Mouse (Mus musculus) ovary, postnatal 14 days (tissue): Measurements from ENCODE around the gene Crispld2.

Experiments
- DNase-seq: peaks from one replicate; pipeline ENCODE4 v3.0.0; 2022; ENCODE audit warnings: low spot score

The Crispld2 gene

GRCm38 (mm10) chr8:119992249-119992648 lies at the start of gene Crispld2:
TSS of gene Crispld2 (plus strand) at chr8:119992438.
- peak; percentile 73 for DNase-seq

- DNase-seq: no peak
These were observed 48.6 kb upstream of the Crispld2 start for GRCm38 (mm10) chr8:119943616-119944015.

- DNase-seq: peak; percentile 83
These were observed 48.0 kb upstream of the Crispld2 start for GRCm38 (mm10) chr8:119944096-119944811.

GRCm38 (mm10) chr8:119946326-119946865 lies 45.8 kb upstream of the Crispld2 start:
- no peak for DNase-seq

- no peak for DNase-seq
These were observed 44.6 kb upstream of the Crispld2 start for GRCm38 (mm10) chr8:119947653-119948052.

- DNase-seq: no peak
These were observed 43.9 kb upstream of the Crispld2 start for GRCm38 (mm10) chr8:119948340-119948739.

- no peak for DNase-seq
These were observed 40.0 kb upstream of the Crispld2 start for GRCm38 (mm10) chr8:119952282-119952681.

- DNase-seq: no peak
These were observed 39.5 kb upstream of the Crispld2 start for GRCm38 (mm10) chr8:119952747-119953146.

GRCm38 (mm10) chr8:119955333-119955732 lies 36.9 kb upstream of the Crispld2 start:
- DNase-seq: no peak

- no peak for DNase-seq
These were observed 34.2 kb upstream of the Crispld2 start for GRCm38 (mm10) chr8:119958076-119958475.

GRCm38 (mm10) chr8:119960531-119961104 lies 31.6 kb upstream of the Crispld2 start:
- DNase-seq: no peak

- DNase-seq: no peak
These were observed 27.4 kb upstream of the Crispld2 start for GRCm38 (mm10) chr8:119964859-119965258.

- no peak for DNase-seq
These were observed 24.8 kb upstream of the Crispld2 start for GRCm38 (mm10) chr8:119967435-119967834.

GRCm38 (mm10) chr8:119970169-119970568 lies 22.1 kb upstream of the Crispld2 start:
- no peak for DNase-seq

- no peak for DNase-seq
These were observed 19.7 kb upstream of the Crispld2 start for GRCm38 (mm10) chr8:119972558-119972957.

GRCm38 (mm10) chr8:119978770-119979381 lies 13.4 kb upstream of the Crispld2 start:
- no peak for DNase-seq

GRCm38 (mm10) chr8:119981253-119981652 lies 11.0 kb upstream of the Crispld2 start:
- DNase-seq: no peak

GRCm38 (mm10) chr8:119984085-119984484 lies 8.2 kb upstream of the Crispld2 start:
- DNase-seq: no peak

- DNase-seq: no peak
These were observed 6.1 kb upstream of the Crispld2 start for GRCm38 (mm10) chr8:119986174-119986573.

- no peak for DNase-seq
These were observed 4.2 kb upstream of the Crispld2 start for GRCm38 (mm10) chr8:119988087-119988486.

GRCm38 (mm10) chr8:119994114-119994513 lies 1.9 kb downstream of the Crispld2 start:
- DNase-seq: no peak

GRCm38 (mm10) chr8:119994556-119994955 lies 2.3 kb downstream of the Crispld2 start:
- DNase-seq: no peak

- DNase-seq: no peak
These were observed 5.0 kb downstream of the Crispld2 start for GRCm38 (mm10) chr8:119997266-119997665.
